Mouse (Mus musculus): ENCODE results near the gene Iscu.

DNA sequence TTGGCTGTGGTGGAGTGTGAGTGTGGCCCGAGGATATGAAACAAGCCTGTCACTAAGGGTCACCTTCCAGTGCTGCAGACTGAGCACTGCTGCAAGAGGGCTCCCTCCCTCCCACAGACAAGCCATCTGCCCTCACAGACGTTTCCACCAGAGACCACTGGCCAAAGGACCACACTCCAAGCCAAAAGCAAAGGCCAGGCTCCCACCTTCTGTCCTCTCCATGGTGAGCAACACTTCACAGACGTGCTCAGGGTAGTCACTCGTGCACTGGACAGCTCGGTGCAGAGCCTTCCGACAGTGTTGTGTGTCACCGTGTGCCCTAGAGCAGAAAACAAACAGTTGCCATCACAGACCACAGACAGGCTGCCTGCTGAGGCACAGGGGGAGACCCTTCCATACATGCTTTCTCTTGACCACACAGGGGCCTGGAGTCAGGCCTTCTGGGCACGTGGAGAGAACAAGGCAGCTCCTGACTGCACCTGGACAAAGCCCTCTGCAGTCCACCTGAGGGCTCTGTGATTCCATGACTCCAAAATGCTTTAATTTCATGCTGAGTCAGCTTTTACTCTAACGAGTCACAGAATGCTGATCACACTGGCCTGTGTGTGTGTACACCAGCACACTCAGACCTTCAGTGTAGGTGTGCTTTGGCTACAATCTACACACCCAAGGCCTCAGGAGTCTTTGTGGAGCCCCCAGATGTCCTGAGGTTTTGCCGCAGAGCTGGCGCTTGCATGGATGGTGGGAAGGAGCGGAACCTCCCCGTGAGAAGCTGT lies 23.8 kb upstream of the Iscu start:
- no peak for TF ChIP-seq EP300 (optimal IDR thresholded peaks at IDR 0.05)
- TF ChIP-seq CTCF (IDR thresholded peaks at IDR 0.05; ENCODE audit: low read depth): no peak

All from stomach, postnatal 0 days (tissue).